Mouse (Mus musculus): Measurements from ENCODE around the gene 1700034J05Rik.

- TF ChIP-seq CTCF (IDR thresholded peaks at IDR 0.05; ENCODE audit: low read depth): no peak
- no peak for TF ChIP-seq EP300 (optimal IDR thresholded peaks at IDR 0.05)
These were observed 45.1 kb upstream of the 1700034J05Rik start for GRCm38 (mm10) chr6:146999302-146999701.
